Mouse (Mus musculus): ENCODE data around the gene Sec14l3.

- no peak for TF ChIP-seq MAFK (IDR thresholded peaks at IDR 0.05; ENCODE audit: insufficient read depth, low read depth, low read length)
- no peak for TF ChIP-seq ZC3H11A (IDR thresholded peaks at IDR 0.05; ENCODE audit: borderline replicate concordance, low read depth, low read length)
These were observed 33.5 kb downstream of the Sec14l3 start for GRCm38 (mm10) chr11:4098120-4098519.

Data from ES-E14 (cell line).